Mouse (Mus musculus) heart, embryonic 12.5 days (tissue): ENCODE measurements around the gene Hist2h2ac. TPM values are rescaled to one million over a fixed set of nuclear protein-coding genes. Genes with fewer than 3 reads are reported as not detected.
"Not testable (repeated sequence)": the region's sequence is repeated elsewhere in the genome, so short reads cannot be mapped to it uniquely, and the experiment has no call there.

Experiments
- ATAC-seq: fragments of 200-750 bp; cut with Nextera tagmentation; 2 replicates; pipeline ENCODE4 v1.8.0; 2017; ENCODE audit warnings: moderate TSS enrichment, moderate library complexity; ENCODE audit not compliant: insufficient number of reproducible peaks, low FRiP score
- H3K27ac ChIP-seq: fragments of 300-500 bp; sonication (generic); 2 replicates; pipeline ENCODE4 v1.5.1; 2016; ENCODE audit warnings: mild to moderate bottlenecking, moderate library complexity; ENCODE audit not compliant: poor library complexity, severe bottlenecking
- H3K27me3 ChIP-seq: fragments of 300-500 bp; sonication (generic); replicated peaks from 2 replicates; pipeline ENCODE4 v1.6.1; 2016; ENCODE audit warnings: mild to moderate bottlenecking, moderate library complexity
- H3K36me3 ChIP-seq: fragments of 300-500 bp; sonication (generic); 2 replicates; pipeline ENCODE4 v1.6.1; 2016; ENCODE audit warnings: mild to moderate bottlenecking, moderate library complexity
- H3K4me1 ChIP-seq: fragments of 300-500 bp; sonication (generic); replicated peaks from 2 replicates; pipeline ENCODE4 v1.6.1; 2016; ENCODE audit warnings: mild to moderate bottlenecking
- H3K4me2 ChIP-seq: fragments of 300-500 bp; sonication (generic); 2 replicates; pipeline ENCODE4 v1.6.1; 2016; ENCODE audit warnings: mild to moderate bottlenecking, moderate library complexity
- H3K4me3 ChIP-seq: fragments of 300-500 bp; sonication (generic); 2 replicates; pipeline ENCODE4 v1.5.1; 2016; ENCODE audit warnings: mild to moderate bottlenecking
- H3K9ac ChIP-seq: fragments of 300-500 bp; sonication (generic); 2 replicates; pipeline ENCODE4 v1.6.1; 2016; ENCODE audit warnings: mild to moderate bottlenecking, moderate library complexity
- H3K9me3 ChIP-seq: fragments of 300-500 bp; sonication (generic); replicated peaks from 2 replicates; pipeline ENCODE4 v1.6.1; 2016; ENCODE audit warnings: mild to moderate bottlenecking, moderate library complexity
- WGBS: fragments of 180-500 bp; shearing (Covaris S2); methylation state at CpG from one replicate; pipeline ENCODE4 v1.1.7; 2016; 5-methylcytosine and 5-hydroxymethylcytosine counted together
- microRNA-seq: library from miRNA; unstranded; fragments of <30 nt; microRNA quantifications from one replicate; pipeline ENCODE4, GENCODE M21; 2017
- polyA plus RNA-seq: library from polyadenylated mRNA; unstranded; fragments of >200 nt; fragmentation: Nextera tagmentation; extraction: Ambion mirVana; gene quantifications from 2 replicates; pipeline ENCODE4 v1.2.1, GENCODE M21; 2016

The Hist2h2ac gene
- polyA plus RNA-seq, 1 experiment from 2014 or later = 5.9 TPM

DNA sequence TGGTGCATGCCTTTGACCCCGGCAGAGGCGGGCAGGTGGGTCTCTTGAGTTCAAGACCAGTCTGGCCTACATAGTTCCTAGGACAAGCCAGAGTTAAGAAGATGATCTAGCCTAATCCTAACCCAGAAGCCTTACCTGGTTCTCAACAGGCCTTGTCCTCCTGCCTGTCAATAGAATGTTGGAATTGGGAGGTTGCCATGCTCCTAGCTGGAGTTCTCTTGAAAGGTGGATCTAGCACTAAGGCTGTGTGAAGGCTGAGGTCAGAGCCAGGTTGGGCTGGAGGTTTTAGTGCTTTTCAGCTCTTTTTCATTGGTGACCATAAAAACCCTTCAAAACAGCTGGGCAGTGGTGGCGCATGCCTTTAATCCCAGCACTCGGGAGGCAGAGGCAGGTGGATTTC is 42.3 kb downstream of the Hist2h2ac start:
- H3K36me3 ChIP-seq = peaks cover 48% of the 10 kb centered on the region
- ATAC-seq = no peak
- no peak overlapping the region for H3K4me3 ChIP-seq
- H3K27me3 ChIP-seq = no peaks in the 10 kb centered on the region
- peaks cover 52% of the 10 kb centered on the region for H3K4me1 ChIP-seq
- H3K9me3 ChIP-seq = no peaks in the 10 kb centered on the region
- H3K27ac ChIP-seq = no peak overlapping the region
- H3K4me2 ChIP-seq = no peak overlapping the region
- no peak overlapping the region for H3K9ac ChIP-seq
- WGBS = 94% methylated on average over 4 of the region's 4 CpGs

DNA sequence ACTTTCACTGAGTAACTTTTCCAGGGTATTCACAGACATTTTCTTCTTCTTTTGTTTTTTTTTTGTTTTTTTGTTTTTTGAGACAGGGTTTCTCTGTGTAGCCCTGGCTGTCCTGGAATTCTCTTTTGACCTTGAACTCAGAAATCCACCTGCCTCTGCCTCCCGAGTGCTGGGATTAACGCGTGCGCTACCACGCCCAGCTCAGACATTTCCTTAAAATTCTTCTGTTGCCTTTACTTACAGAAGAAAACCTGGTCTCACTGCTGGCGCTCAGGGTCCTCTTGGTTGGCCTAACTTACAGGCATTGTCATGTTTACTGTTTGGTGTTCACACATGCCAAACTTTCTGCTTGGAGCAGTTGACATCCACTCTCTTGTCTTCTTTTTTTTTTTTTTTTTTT is 45.4 kb downstream of the Hist2h2ac start:
- peaks cover 41% of the 10 kb centered on the region for H3K4me1 ChIP-seq
- H3K4me2 ChIP-seq = no peak overlapping the region
- no peak overlapping the region for H3K27ac ChIP-seq
- H3K36me3 ChIP-seq = peaks cover 49% of the 10 kb centered on the region
- no peaks in the 10 kb centered on the region for H3K9me3 ChIP-seq
- H3K9ac ChIP-seq = no peak overlapping the region
- 93% methylated on average over 6 of the region's 6 CpGs for WGBS
- ATAC-seq = no peak
- no peak overlapping the region for H3K4me3 ChIP-seq
- H3K27me3 ChIP-seq = no peaks in the 10 kb centered on the region

DNA sequence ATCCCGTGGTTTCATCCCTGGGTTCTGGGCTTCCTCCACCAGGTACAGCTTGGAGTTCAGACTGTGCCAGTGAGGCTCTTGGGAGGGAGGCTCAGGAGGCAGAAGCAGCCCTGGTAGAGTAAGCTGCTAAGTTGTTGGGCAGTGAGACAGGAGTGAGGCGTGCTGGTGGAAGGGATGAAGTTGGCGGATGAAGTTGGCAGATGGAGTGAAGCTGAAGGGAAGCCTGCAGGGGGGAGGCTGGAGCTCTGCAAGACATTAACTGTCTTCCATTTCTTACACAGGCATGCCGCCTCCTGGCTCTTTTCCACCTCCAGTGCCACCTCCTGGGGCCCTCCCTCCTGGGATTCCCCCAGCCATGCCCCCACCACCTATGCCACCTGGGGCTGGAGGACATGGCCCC is 46.6 kb downstream of the Hist2h2ac start:
- H3K4me1 ChIP-seq = peaks cover 37% of the 10 kb centered on the region
- 89% methylated on average over 4 of the region's 4 CpGs for WGBS
- H3K4me3 ChIP-seq, H3K9ac ChIP-seq, H3K4me2 ChIP-seq, ATAC-seq, H3K9me3 ChIP-seq, H3K27me3 ChIP-seq, H3K27ac ChIP-seq: not testable (repeated sequence)
- H3K36me3 ChIP-seq = peaks cover 56% of the 10 kb centered on the region

DNA sequence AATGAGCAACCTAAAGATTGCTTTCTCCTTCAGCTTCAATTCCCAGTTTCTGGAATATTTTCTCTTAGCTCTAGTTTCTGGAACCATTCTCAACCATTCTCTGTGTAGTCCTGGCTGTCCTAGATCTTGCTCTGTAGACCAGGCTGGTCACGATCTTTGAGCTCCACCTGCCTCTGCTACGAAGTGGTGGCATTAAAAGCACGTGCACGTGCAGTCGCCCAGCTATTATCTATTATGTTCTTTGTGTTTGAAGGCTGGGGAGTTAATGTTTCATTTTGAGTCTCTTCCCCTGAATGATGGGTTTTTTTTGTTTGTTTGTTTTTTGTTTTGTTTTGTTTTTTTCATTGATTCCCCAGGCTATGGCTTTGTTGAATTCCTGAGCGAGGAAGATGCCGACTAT is 47.5 kb downstream of the Hist2h2ac start:
- WGBS = 37% methylated on average over 7 of the region's 7 CpGs
- Histone ChIP-seq H3K27me3 (no peaks in the 10 kb centered on the region), H3K4me1 (peaks cover 43% of the 10 kb centered on the region), H3K27ac (no peak overlapping the region), H3K9ac (peak overlapping the region; percentile 94), H3K4me2 (peak overlapping the region; percentile 98), H3K4me3 (peak overlapping the region; percentile 98), H3K36me3 (peaks cover 49% of the 10 kb centered on the region), H3K9me3 (no peaks in the 10 kb centered on the region)
- ATAC-seq = no peak

DNA sequence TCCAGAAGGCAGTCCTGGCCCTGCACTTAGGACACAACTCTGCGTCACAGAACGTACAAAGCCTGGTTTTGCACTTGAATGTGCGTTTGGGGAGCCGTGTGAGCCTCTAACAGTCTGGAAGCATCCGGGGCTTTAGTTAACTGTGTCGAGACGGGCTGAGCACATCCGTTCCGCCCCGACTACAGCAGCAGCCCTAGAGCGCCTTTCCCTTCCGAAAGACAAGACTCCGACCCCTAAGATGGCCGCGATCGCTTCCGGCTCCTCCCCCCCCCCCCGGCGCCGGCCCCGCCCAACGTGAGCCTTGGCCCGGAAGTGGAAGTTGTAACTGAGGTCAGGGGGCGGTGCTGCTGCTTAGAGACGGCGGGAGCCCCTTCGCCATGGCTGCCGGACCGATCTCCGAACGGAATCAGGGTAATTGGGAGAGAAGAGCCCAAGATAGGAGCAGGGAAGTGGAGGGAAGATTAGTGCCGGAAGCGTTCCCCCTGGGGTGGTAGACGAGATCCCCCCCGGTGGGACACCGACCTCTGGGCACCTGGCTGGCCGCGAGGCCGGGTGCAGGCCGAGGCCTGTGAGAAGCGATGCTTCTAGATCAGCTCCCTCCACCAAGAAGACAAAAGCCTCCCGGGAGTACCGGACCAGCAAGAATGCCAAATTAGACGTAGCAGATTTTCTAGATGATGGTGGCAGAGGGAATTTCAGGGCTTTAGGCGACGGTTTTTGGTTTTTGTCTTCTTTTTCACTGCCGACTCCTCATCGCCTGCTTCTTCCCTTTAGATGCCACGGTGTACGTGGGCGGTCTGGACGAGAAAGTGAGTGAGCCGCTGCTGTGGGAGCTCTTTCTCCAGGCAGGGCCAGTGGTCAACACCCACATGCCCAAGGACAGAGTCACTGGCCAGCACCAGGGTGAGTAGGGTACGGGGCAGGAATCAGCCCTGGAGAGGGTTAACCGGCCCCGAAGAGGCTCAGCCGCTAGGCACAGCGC is 48.2 kb downstream of the Hist2h2ac start, which contains the start of gene Sf3b4:
Gene Sf3b4, plus strand, starts transcription at position 136 of the 982 bp plus-strand sequence.
- peaks cover 43% of the 10 kb centered on the region for H3K36me3 ChIP-seq
- ATAC-seq = peak; percentile 92
- peaks cover 43% of the 10 kb centered on the region for H3K4me1 ChIP-seq
- H3K27me3 ChIP-seq = no peaks in the 10 kb centered on the region
- WGBS = under 1% methylated on average over 58 of the region's 58 CpGs
- H3K4me2 ChIP-seq = peak within 1 kb of the TSS; percentile 98
- H3K27ac ChIP-seq = peak within 1 kb of the TSS; percentile 96
- H3K9me3 ChIP-seq = no peaks in the 10 kb centered on the region
- peak within 1 kb of the TSS; percentile 98 for H3K4me3 ChIP-seq
- peak within 1 kb of the TSS; percentile 94 for H3K9ac ChIP-seq

DNA sequence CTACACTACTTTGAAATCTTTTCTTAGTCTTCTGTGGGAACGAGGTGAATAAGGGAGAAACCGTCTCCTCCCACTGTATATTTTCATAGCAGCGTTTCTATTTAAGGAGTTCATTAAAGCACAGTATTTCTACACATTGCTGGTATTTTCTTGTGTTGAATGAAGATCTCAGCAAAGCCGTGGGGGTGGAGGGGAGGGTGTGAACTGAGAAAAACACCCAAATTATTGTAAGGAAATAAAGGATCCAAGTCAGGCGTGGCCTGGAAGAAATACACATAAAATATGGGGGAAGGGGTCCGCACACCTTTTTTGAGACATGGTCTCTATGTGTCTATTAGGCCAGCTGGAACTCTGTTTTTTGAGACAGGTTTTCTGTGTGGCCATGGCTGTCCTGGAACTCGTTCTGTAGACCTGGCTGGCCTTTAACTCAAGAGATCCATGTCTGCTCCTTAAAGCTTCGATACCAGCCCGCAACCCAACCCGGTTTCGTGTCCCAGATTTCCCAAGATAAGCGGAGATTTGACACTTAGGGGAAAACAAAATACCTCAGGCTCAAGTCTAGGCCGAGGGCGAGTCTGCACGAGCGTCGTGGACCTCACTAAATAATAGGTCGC is 49.0 kb downstream of the Hist2h2ac start:
- peaks cover 39% of the 10 kb centered on the region for H3K36me3 ChIP-seq
- no peak for ATAC-seq
- H3K9me3 ChIP-seq = no peaks in the 10 kb centered on the region

DNA sequence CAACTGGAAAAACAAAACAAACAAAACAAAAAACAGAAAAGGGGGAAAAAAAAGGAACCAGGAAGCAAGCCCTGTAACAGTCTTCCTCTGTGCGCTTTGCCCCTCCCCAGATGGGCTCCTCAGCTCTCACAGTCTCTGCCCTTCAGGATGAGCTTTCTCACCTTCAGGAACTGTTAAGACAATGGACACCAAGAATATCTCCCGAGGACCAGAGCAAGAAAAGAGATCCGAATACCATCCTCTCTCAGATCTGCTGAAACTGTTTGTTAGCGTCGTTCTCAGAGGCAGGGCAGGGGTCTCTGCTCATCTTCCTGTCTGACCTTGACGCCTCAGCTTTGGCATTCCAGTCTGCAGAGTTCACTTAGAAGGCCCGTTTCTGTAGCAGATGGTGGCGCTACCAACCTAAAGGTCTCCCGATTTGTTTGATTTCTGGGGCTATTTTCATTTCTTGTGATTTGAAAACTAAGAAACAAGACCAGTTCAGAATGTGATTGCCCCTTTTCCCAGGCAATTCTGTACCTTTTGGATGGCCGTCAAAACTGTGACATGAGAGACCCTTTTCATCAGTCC is 49.6 kb downstream of the Hist2h2ac start:
- H3K4me3 ChIP-seq = peak overlapping the region; percentile 98
- H3K36me3 ChIP-seq = peaks cover 32% of the 10 kb centered on the region

More for the DNA sequence above, 49.0 kb downstream of the Hist2h2ac start:
- peak overlapping the region; percentile 98 for H3K4me3 ChIP-seq
- peaks cover 43% of the 10 kb centered on the region for H3K4me1 ChIP-seq
- H3K4me2 ChIP-seq = peak overlapping the region; percentile 98
- no peaks in the 10 kb centered on the region for H3K27me3 ChIP-seq
- H3K9ac ChIP-seq = peak overlapping the region; percentile 94
- H3K27ac ChIP-seq = peak overlapping the region; percentile 96
- 18% methylated on average over 18 of the region's 18 CpGs for WGBS

More for the DNA sequence above, 49.6 kb downstream of the Hist2h2ac start:
- no peak for ATAC-seq
- peak overlapping the region; percentile 98 for H3K4me2 ChIP-seq
- no peaks in the 10 kb centered on the region for H3K9me3 ChIP-seq
- H3K27me3 ChIP-seq = no peaks in the 10 kb centered on the region
- H3K9ac ChIP-seq = no peak overlapping the region
- H3K4me1 ChIP-seq = peaks cover 43% of the 10 kb centered on the region
- 53% methylated on average over 10 of the region's 10 CpGs for WGBS
- peak overlapping the region; percentile 96 for H3K27ac ChIP-seq

Small RNAs within 50 kb of the gene (microRNA-seq; reads per million reads assigned to microRNA genes)
- gene Gm44492 = not detected
- gene Gm47311 = not detected
- gene Gm47313 = not detected

Other genes starting within 250 kb of the Hist2h2ac start
- 76.1 and 80.8 TPM in 2 replicates for gene Plekho1, start 224.9 kb downstream of the Hist2h2ac start, polyA plus RNA-seq
- gene Vps45, start 162.4 kb downstream of the Hist2h2ac start, polyA plus RNA-seq = 30.0 and 32.8 TPM in 2 replicates
- 20.7 and 22.2 TPM in 2 replicates for gene Otud7b, start 116.4 kb downstream of the Hist2h2ac start, polyA plus RNA-seq
- gene Mtmr11, start 58.9 kb downstream of the Hist2h2ac start, polyA plus RNA-seq = 9.0 and 10.7 TPM in 2 replicates
- 107 and 108 TPM in 2 replicates for gene Sf3b4, start 48.5 kb downstream of the Hist2h2ac start, polyA plus RNA-seq
- gene Sv2a, start 39.7 kb downstream of the Hist2h2ac start, polyA plus RNA-seq = 20.3 and 21.7 TPM in 2 replicates
- gene Bola1, start 1.2 kb downstream of the Hist2h2ac start, polyA plus RNA-seq = 44.4 and 45.6 TPM in 2 replicates
- not detected in 2 replicates for gene Hist2h2ab, start 1.0 kb downstream of the Hist2h2ac start, polyA plus RNA-seq
- 5.0 and 5.7 TPM in 2 replicates for gene Hist2h2be, start 239 bp upstream of the Hist2h2ac start, polyA plus RNA-seq
- 2.5 and 3.7 TPM in 2 replicates for gene Hist2h3c2, start 18.2 kb upstream of the Hist2h2ac start, polyA plus RNA-seq
- gene Hist2h2aa2, start 19.4 kb upstream of the Hist2h2ac start, polyA plus RNA-seq = 38.3 and 41.2 TPM in 2 replicates
- gene Hist2h2aa1, start 24.6 kb upstream of the Hist2h2ac start, polyA plus RNA-seq = 6.2 and 12.7 TPM in 2 replicates
- gene Hist2h3c1, start 25.8 kb upstream of the Hist2h2ac start, polyA plus RNA-seq = 0.64 and 1.4 TPM in 2 replicates
- gene Hist2h4, start 42.4 kb upstream of the Hist2h2ac start, polyA plus RNA-seq = 3.2 and 3.7 TPM in 2 replicates
- 23.4 and 26.5 TPM in 2 replicates for gene Hist2h3b, start 47.8 kb upstream of the Hist2h2ac start, polyA plus RNA-seq
- gene Hist2h2bb, start 48.9 kb upstream of the Hist2h2ac start, polyA plus RNA-seq = 4.0 and 6.5 TPM in 2 replicates
- gene Fcgr1, start 73.1 kb upstream of the Hist2h2ac start, polyA plus RNA-seq = 0.71 and 0.82 TPM in 2 replicates
- 0.72 and 0.87 TPM in 2 replicates for gene BC107364, start 231.4 kb upstream of the Hist2h2ac start, polyA plus RNA-seq